Mouse (Mus musculus): ENCODE measurements at regions not wholly inside any gene's neighbourhood (a gene's known extent, or its start where the extent isn't known, plus 50 kb on each side); places are given as distances from the start of the nearest gene placed in this dataset.

DNA sequence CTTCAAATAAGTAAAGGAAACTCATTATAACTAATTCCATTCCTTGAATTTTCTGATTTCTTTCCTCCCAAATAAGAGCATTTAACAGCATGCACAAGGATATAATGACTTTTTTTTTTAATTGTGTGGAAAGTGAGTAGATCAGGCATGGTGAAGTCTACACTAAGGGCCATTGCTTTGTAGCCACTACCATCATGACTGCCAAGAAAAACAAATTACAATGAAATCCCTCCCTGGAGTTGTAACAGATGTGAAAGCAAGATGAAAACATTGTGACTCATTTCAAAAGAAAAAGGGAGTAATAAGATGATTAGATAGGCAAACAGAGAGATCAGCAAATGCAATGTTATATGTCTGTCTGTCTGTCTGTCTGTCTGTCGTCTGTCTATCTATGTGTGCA lies 106.6 kb downstream of the Arl4a start:
- TF ChIP-seq POLR2A (IDR thresholded peaks at IDR 0.05; ENCODE audit: insufficient read depth, low read depth, low read length): no peak
- TF ChIP-seq CTCF (IDR thresholded peaks at IDR 0.05): no peak
- no peak for TF ChIP-seq EP300 (IDR thresholded peaks at IDR 0.05; ENCODE audit: insufficient read depth, low read depth, low read length)
